Mouse (Mus musculus) midbrain, postnatal 0 days (tissue): ENCODE measurements around the gene Cd59a. TPM values are rescaled to one million over a fixed set of nuclear protein-coding genes. Genes with fewer than 3 reads are reported as not detected.
A peak's percentile ranks its signal among the peaks of the same experiment; 100 is the strongest.

Source experiments
- ATAC-seq: fragments of 200-750 bp; cut with Nextera tagmentation; 2 replicates; pipeline ENCODE4 v1.8.0; 2017; ENCODE audit warnings: moderate number of reproducible peaks, mild to moderate bottlenecking, moderate TSS enrichment, moderate library complexity; ENCODE audit not compliant: low FRiP score
- DNase-seq: peaks from one replicate; pipeline ENCODE4 v3.0.0-alpha.2; 2015; ENCODE audit warnings: low spot score
- H3K27ac ChIP-seq: fragments of 300-500 bp; sonication (generic); 2 replicates; pipeline ENCODE4 v1.5.1; 2014; ENCODE audit warnings: low read depth, mild to moderate bottlenecking, low read length, mixed read lengths
- H3K27me3 ChIP-seq: fragments of 300-500 bp; sonication (generic); 2 replicates; pipeline ENCODE4 v1.6.1; 2014; ENCODE audit warnings: low read length, control low read depth, mixed read lengths; ENCODE audit not compliant: insufficient read depth
- H3K36me3 ChIP-seq: fragments of 300-500 bp; sonication (generic); 2 replicates; pipeline ENCODE4 v1.6.1; 2014; ENCODE audit warnings: low read length, control low read depth, mixed read lengths; ENCODE audit not compliant: insufficient read depth
- H3K4me1 ChIP-seq: fragments of 300-500 bp; sonication (generic); 2 replicates; pipeline ENCODE4 v1.6.1; 2014; ENCODE audit warnings: mild to moderate bottlenecking, control low read depth, antibody characterized with exemption, low read length, mixed read lengths; ENCODE audit not compliant: insufficient read depth
- H3K4me2 ChIP-seq: fragments of 300-500 bp; sonication (generic); 2 replicates; pipeline ENCODE4 v1.6.1; 2014; ENCODE audit warnings: low read depth, mild to moderate bottlenecking, low read length, mixed read lengths; ENCODE audit not compliant: poor library complexity, severe bottlenecking
- H3K4me3 ChIP-seq: fragments of 300-500 bp; sonication (generic); 2 replicates; pipeline ENCODE4 v1.5.1; 2014; ENCODE audit warnings: low read depth, mild to moderate bottlenecking, low read length, moderate library complexity
- H3K9ac ChIP-seq: fragments of 300-500 bp; sonication (generic); replicated peaks from 2 replicates; pipeline ENCODE4 v1.6.1; 2014; ENCODE audit warnings: mild to moderate bottlenecking, low read length, moderate library complexity, mixed read lengths; ENCODE audit not compliant: poor library complexity, severe bottlenecking
- H3K9me3 ChIP-seq: fragments of 300-500 bp; sonication (generic); 2 replicates; pipeline ENCODE4 v1.6.1; 2016; ENCODE audit warnings: low read length, control low read depth
- CTCF ChIP-seq: IDR thresholded peaks from 2 replicates; pipeline ENCODE4 v1.5.1; 2016; ENCODE audit warnings: antibody characterized with exemption, mild to moderate bottlenecking
- WGBS: fragments of 180-500 bp; shearing (Covaris S2); extraction: QIAGEN DNeasy Blood & Tissue Kit; methylation state at CpG from one replicate; pipeline ENCODE4 v1.1.7; 2014; 5-methylcytosine and 5-hydroxymethylcytosine counted together
- polyA plus RNA-seq: library from polyadenylated mRNA; unstranded; fragments of >200 nt; fragmentation: Nextera tagmentation; extraction: Ambion mirVana; gene quantifications from 2 replicates; pipeline ENCODE4 v1.2.1, GENCODE M21; 2015
- total RNA-seq: library from RNA; depleted of rRNA; stranded (reverse); fragments of >200 nt; gene quantifications from 2 replicates; pipeline ENCODE4 v1.2.3, GENCODE M21; 2014

The Cd59a gene
- total and polyA plus RNA-seq, 2 experiments from 2014 or later, result 3.2 to 14.6 TPM

GRCm38 (mm10) chr2:104128803-104129531 lies 33.4 kb downstream of the Cd59a start:
- no peak overlapping the region for H3K27ac ChIP-seq
- H3K4me2 ChIP-seq, result no peak overlapping the region
- WGBS, result 88% methylated on average over 13 of the region's 13 CpGs
- no peak for DNase-seq
- no peaks in the 10 kb centered on the region for H3K4me1 ChIP-seq
- no peak overlapping the region for H3K4me3 ChIP-seq
- TF ChIP-seq CTCF, result no peak
- ATAC-seq, result no peak
- no peaks in the 10 kb centered on the region for H3K9me3 ChIP-seq
- H3K36me3 ChIP-seq, result no peaks in the 10 kb centered on the region
- H3K9ac ChIP-seq, result no peak overlapping the region
- no peaks in the 10 kb centered on the region for H3K27me3 ChIP-seq

- DNase-seq (no peak), ATAC-seq (no peak)
- no peaks in the 10 kb centered on the region for H3K4me1 ChIP-seq
- H3K9me3 ChIP-seq, result no peaks in the 10 kb centered on the region
- H3K9ac ChIP-seq, result no peak overlapping the region
- TF ChIP-seq CTCF, result no peak
- no peaks in the 10 kb centered on the region for H3K27me3 ChIP-seq
- WGBS, result 82% methylated on average over 6 of the region's 6 CpGs
- H3K36me3 ChIP-seq, result no peaks in the 10 kb centered on the region
- H3K4me2 ChIP-seq, result no peak overlapping the region
- no peak overlapping the region for H3K4me3 ChIP-seq
- H3K27ac ChIP-seq, result no peak overlapping the region
Measured at GRCm38 (mm10) chr2:104130165-104130564, 34.6 kb downstream of the Cd59a start.

DNA sequence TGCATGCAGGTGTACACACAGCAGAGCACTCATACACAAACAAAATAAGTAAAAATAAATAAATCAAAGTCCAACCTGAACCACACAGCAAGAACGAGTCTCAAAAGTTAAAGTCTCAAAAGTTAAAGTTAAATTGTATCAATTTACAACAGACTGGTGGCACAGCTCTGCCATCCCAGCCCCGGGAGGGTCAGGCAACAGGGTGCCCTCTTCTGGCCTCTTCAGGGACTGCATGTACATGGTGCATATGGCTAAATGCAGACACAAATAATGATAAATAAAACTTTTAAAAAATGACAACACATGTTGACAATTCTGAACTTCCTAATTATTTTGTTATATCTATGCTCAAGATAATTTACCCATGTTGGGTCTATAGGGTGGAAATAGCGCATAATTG lies 35.4 kb downstream of the Cd59a start:
- no peak for ATAC-seq
- WGBS, result 69% methylated on average over 3 of the region's 3 CpGs

GRCm38 (mm10) chr2:104132266-104132859 lies 36.8 kb downstream of the Cd59a start:
- no peaks in the 10 kb centered on the region for H3K4me1 ChIP-seq
- no peaks in the 10 kb centered on the region for H3K9me3 ChIP-seq
- no peaks in the 10 kb centered on the region for H3K27me3 ChIP-seq
- H3K36me3 ChIP-seq, result no peaks in the 10 kb centered on the region
- DNase-seq, result no peak
- ATAC-seq, result no peak
- H3K27ac ChIP-seq, result no peak overlapping the region
- H3K4me3 ChIP-seq, result no peak overlapping the region
- no peak overlapping the region for H3K9ac ChIP-seq
- 81% methylated on average over 7 of the region's 7 CpGs for WGBS
- no peak for TF ChIP-seq CTCF
- no peak overlapping the region for H3K4me2 ChIP-seq

More for the DNA sequence above, 35.4 kb downstream of the Cd59a start:
- Histone ChIP-seq H3K4me3 (no peak overlapping the region), H3K4me2 (no peak overlapping the region), H3K9ac (no peak overlapping the region), H3K27me3 (no peaks in the 10 kb centered on the region), H3K36me3 (no peaks in the 10 kb centered on the region), H3K9me3 (no peaks in the 10 kb centered on the region), H3K4me1 (no peaks in the 10 kb centered on the region), H3K27ac (no peak overlapping the region)
- no peak for DNase-seq
- TF ChIP-seq CTCF, result peak; percentile 67

DNA sequence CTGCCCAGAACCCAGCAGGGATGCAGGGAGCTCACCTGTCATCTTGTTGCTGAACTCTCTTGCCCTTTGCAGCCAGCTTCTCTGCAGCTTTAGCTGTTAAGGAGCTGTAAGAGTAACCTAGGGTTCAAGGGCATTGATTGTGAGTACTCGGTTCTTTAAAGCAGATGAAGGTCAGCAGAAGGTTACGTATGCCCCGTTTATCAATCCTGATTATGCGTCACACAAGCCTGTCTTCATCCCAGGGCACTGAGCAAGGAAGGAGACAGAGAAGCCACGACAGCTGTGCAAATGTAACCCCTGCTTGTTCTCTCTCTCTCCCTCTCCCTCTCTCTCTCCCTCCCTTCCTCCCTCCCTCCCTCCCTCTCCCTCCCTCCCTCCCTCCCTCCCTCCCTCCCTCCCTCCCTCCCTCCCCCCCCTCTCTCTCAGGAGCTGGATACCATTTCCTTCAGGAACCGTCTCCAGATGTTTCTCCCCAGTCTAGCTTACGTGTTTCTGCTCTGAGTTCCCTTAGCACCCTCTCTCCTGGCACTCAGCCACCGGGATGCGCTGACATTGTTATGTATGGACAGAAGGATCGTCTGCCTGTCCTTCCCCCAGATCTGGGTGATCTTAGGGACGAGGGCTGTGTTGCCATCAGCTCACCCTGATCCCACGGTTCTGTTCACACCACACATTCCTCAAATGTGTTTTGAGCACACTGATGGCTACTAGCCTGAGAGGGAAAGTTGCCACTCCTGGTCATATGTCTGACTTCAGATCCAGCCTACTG lies 37.6 kb downstream of the Cd59a start:
- H3K27me3 ChIP-seq, result no peaks in the 10 kb centered on the region
- ATAC-seq (no peak), DNase-seq (no peak)
- H3K27ac ChIP-seq, result no peak overlapping the region
- no peak overlapping the region for H3K9ac ChIP-seq
- H3K36me3 ChIP-seq, result no peaks in the 10 kb centered on the region
- no peak for TF ChIP-seq CTCF
- no peak overlapping the region for H3K4me3 ChIP-seq
- no peaks in the 10 kb centered on the region for H3K4me1 ChIP-seq
- no peaks in the 10 kb centered on the region for H3K9me3 ChIP-seq
- 55% methylated on average over 11 of the region's 12 CpGs for WGBS
- no peak overlapping the region for H3K4me2 ChIP-seq
